9 mouse cellular contexts compared by ENCODE assay signal in genomic region chr2:113430852-113431251, GRCm38 (mm10).
DNase-seq lines count a peak whose midpoint lies in the region; ATAC-seq and TF ChIP-seq lines count a peak whose summit lies in the region.
"Had no signal": no experiment of that assay in that cellular context is flagged by ENCODE, and none has a peak within 500 bp of the region (broad histone marks: within the 10 kb centered on the region; RNA-seq: fewer than 3 reads in every experiment).

No protein-coding gene starts in this region.

- H3K4me2 ChIP-seq in intestine, embryonic 14.5 days (ENCODE audit: low read length) = no peak overlapping the region

- no peak overlapping the region for H3K27ac ChIP-seq in cerebellum, adult 2 months (ENCODE audit: insufficient read depth, low read length)
- no peak overlapping the region for H3K27ac ChIP-seq in intestine, embryonic 14.5 days (ENCODE audit: low read depth)

- no peak overlapping the region for H3K4me3 ChIP-seq in cerebellum, adult 2 months (replicated peaks; ENCODE audit: insufficient read depth, low read depth, low read length)
- H3K4me3 ChIP-seq in intestine, embryonic 14.5 days (ENCODE audit: low read depth, low read length) = no peak overlapping the region
- H3K4me3 ChIP-seq: megakaryocyte, embryonic 14.5 days had no signal

- no peak overlapping the region for H3K9ac ChIP-seq in intestine, embryonic 14.5 days (ENCODE audit: low read length)

- 0% methylated on average over 1 of the region's 1 CpGs for WGBS in cerebellum, adult 2 months
- 0% methylated on average over 1 of the region's 1 CpGs for WGBS in intestine, embryonic 14.5 days

- DNase-seq in spleen, postnatal 4 days (ENCODE audit: low spot score in 2 of 2) = peak; percentile 20 to 60
- no peak for DNase-seq in spleen, adult 18-20 months
- peak; percentile 49 to 67 for DNase-seq in cerebellum, adult 2 months
- DNase-seq in intestine, embryonic 14.5 days (ENCODE audit: low spot score) = peak; percentile 67
- DNase-seq in left cerebral cortex, adult 18-20 months (ENCODE audit: low spot score in 2 of 2) = peak; percentile 59 to 66
- DNase-seq in skeletal muscle tissue, adult 2 months (ENCODE audit: low read depth, low spot score) = peak; percentile 50

- peak; percentile 83 for ATAC-seq in frontal cortex, adult (ENCODE audit: low TSS enrichment)
- ATAC-seq in intestine, embryonic 14.5 days (replicated peaks; ENCODE audit: low FRiP score, low TSS enrichment, low read depth) = peak; percentile 84
- ATAC-seq in megakaryocyte progenitor cell, adult 5-6 weeks (replicated peaks; ENCODE audit: poor library complexity) = peak; percentile 96

- TF ChIP-seq POLR2A in cerebellum, adult 2 months (IDR thresholded peaks at IDR 0.05; ENCODE audit: borderline replicate concordance, insufficient read depth, low read length) = no peak

- no peaks in the 10 kb centered on the region for H3K36me3 ChIP-seq in intestine, embryonic 14.5 days (ENCODE audit: control insufficient read depth, insufficient read depth, low read length)

- TF ChIP-seq CTCF in cerebellum, adult 2 months (IDR thresholded peaks at IDR 0.05; ENCODE audit: borderline replicate concordance, insufficient read depth, low read depth, low read length) = peak; percentile 54

- H3K4me1 ChIP-seq in cerebellum, adult 2 months (ENCODE audit: control insufficient read depth, insufficient read depth, low read length) = no peaks in the 10 kb centered on the region
- peaks cover 6% of the 10 kb centered on the region for H3K4me1 ChIP-seq in intestine, embryonic 14.5 days (replicated peaks; ENCODE audit: control insufficient read depth, insufficient read depth, low read length)
- H3K4me1 ChIP-seq: megakaryocyte, embryonic 14.5 days had no signal

- H3K27me3 ChIP-seq in cerebellum, adult 2 months (ENCODE audit: control insufficient read depth, insufficient read depth, low read length) = no peaks in the 10 kb centered on the region
- no peaks in the 10 kb centered on the region for H3K27me3 ChIP-seq in intestine, embryonic 14.5 days (replicated peaks; ENCODE audit: control insufficient read depth, insufficient read depth, low read length)
- H3K27me3 ChIP-seq: megakaryocyte, embryonic 14.5 days had no signal

- no peaks in the 10 kb centered on the region for H3K9me3 ChIP-seq in intestine, embryonic 14.5 days (ENCODE audit: control insufficient read depth, low read length)
- H3K9me3 ChIP-seq: megakaryocyte, embryonic 14.5 days had no signal

Comparison
In these comparisons a context has a peak if more than half of its experiments do, and no peak if none do; other contexts are left out.
1. DNase-seq: peak in spleen, postnatal 4 days (2 of 2), cerebellum, adult 2 months (2 of 2), intestine, embryonic 14.5 days (single experiment), left cerebral cortex, adult 18-20 months (2 of 2) and skeletal muscle tissue, adult 2 months (single experiment); none in spleen, adult 18-20 months (0 of 2).
2. Peak in every context shown above with its lines, with median percentiles within 50 percentile points of each other: ATAC-seq.